Mouse (Mus musculus): ENCODE data around the gene Ryk.

Ryk gene

GRCm38 (mm10) chr9:102834742-102835591 is at the start of gene Ryk:
TSS of gene Ryk (plus strand) at chr9:102834917.
- DNase-seq (ENCODE audit: low spot score in 2 of 2): peak; percentile 70

- no peak for DNase-seq (ENCODE audit: low spot score in 2 of 2)
Observed at GRCm38 (mm10) chr9:102789491-102789890, 45.2 kb upstream of the Ryk start.

- no peak for DNase-seq (ENCODE audit: low spot score in 2 of 2)
Observed at GRCm38 (mm10) chr9:102791845-102792244, 42.9 kb upstream of the Ryk start.

- no peak for DNase-seq (ENCODE audit: low spot score in 2 of 2)
Observed at GRCm38 (mm10) chr9:102792836-102793235, 41.9 kb upstream of the Ryk start.

GRCm38 (mm10) chr9:102793286-102793809 is 41.4 kb upstream of the Ryk start:
- DNase-seq (ENCODE audit: low spot score in 2 of 2): no peak

- no peak for DNase-seq (ENCODE audit: low spot score in 2 of 2)
Observed at GRCm38 (mm10) chr9:102798406-102798805, 36.3 kb upstream of the Ryk start.

- DNase-seq (ENCODE audit: low spot score in 2 of 2): no peak
Observed at GRCm38 (mm10) chr9:102806056-102806573, 28.6 kb upstream of the Ryk start.

GRCm38 (mm10) chr9:102811192-102811591 is 23.5 kb upstream of the Ryk start:
- no peak for DNase-seq (ENCODE audit: low spot score in 2 of 2)

- no peak for DNase-seq (ENCODE audit: low spot score in 2 of 2)
Observed at GRCm38 (mm10) chr9:102818228-102818627, 16.5 kb upstream of the Ryk start.

- no peak for DNase-seq (ENCODE audit: low spot score in 2 of 2)
Observed at GRCm38 (mm10) chr9:102828604-102829003, 6.1 kb upstream of the Ryk start.

GRCm38 (mm10) chr9:102831541-102831940 is 3.2 kb upstream of the Ryk start:
- DNase-seq (ENCODE audit: low spot score in 2 of 2): no peak

- DNase-seq (ENCODE audit: low spot score in 2 of 2): no peak
Observed at GRCm38 (mm10) chr9:102834414-102834741, 339 bp upstream of the Ryk start.

GRCm38 (mm10) chr9:102836279-102836678 is 1.6 kb downstream of the Ryk start:
- no peak for DNase-seq (ENCODE audit: low spot score in 2 of 2)

GRCm38 (mm10) chr9:102840792-102841778 is 6.4 kb downstream of the Ryk start:
- no peak for DNase-seq (ENCODE audit: low spot score in 2 of 2)

GRCm38 (mm10) chr9:102841832-102842231 is 7.1 kb downstream of the Ryk start:
- DNase-seq (ENCODE audit: low spot score in 2 of 2): no peak

GRCm38 (mm10) chr9:102842498-102842897 is 7.8 kb downstream of the Ryk start:
- DNase-seq (ENCODE audit: low spot score in 2 of 2): no peak

- no peak for DNase-seq (ENCODE audit: low spot score in 2 of 2)
Observed at GRCm38 (mm10) chr9:102843577-102843976, 8.9 kb downstream of the Ryk start.

GRCm38 (mm10) chr9:102845851-102846250 is 11.1 kb downstream of the Ryk start:
- DNase-seq (ENCODE audit: low spot score in 2 of 2): no peak

- no peak for DNase-seq (ENCODE audit: low spot score in 2 of 2)
Observed at GRCm38 (mm10) chr9:102846348-102846747, 11.6 kb downstream of the Ryk start.

GRCm38 (mm10) chr9:102852076-102853022 is 17.6 kb downstream of the Ryk start:
- DNase-seq (ENCODE audit: low spot score in 2 of 2): no peak

GRCm38 (mm10) chr9:102857856-102858255 is 23.1 kb downstream of the Ryk start:
- no peak for DNase-seq (ENCODE audit: low spot score in 2 of 2)

Data from urinary bladder, postnatal 4 days (tissue).